Mouse (Mus musculus) embryonic facial prominence, embryonic 14.5 days (tissue): ENCODE results near the gene Pax7. TPM values are rescaled to one million over a fixed set of nuclear protein-coding genes. Genes with fewer than 3 reads are reported as not detected.

Source experiments
- polyA plus RNA-seq: library from polyadenylated mRNA; unstranded; fragments of >200 nt; fragmentation: Nextera tagmentation; extraction: Ambion mirVana; gene quantifications from 2 replicates; pipeline ENCODE4 v1.2.1, GENCODE M21; 2014

Gene Pax7
- polyA plus RNA-seq, 1 experiment from 2014 or later: 2.6 TPM

Other genes with a start within 250 kb of the Pax7 start
- not detected in 2 replicates for gene Gm21969, start 230.3 kb downstream of the Pax7 start, polyA plus RNA-seq
- 21.1 and 23.9 TPM in 2 replicates for gene Aldh4a1, start 210.7 kb downstream of the Pax7 start, polyA plus RNA-seq
- gene Tas1r2, start 180.0 kb downstream of the Pax7 start, polyA plus RNA-seq: not detected in 2 replicates
- gene Klhdc7a, start 134.5 kb upstream of the Pax7 start, polyA plus RNA-seq: 0.35 and 0.51 TPM in 2 replicates